Mouse (Mus musculus) testis, adult 2 months (tissue): ENCODE results near the gene Gm11034. TPM values are rescaled to one million over a fixed set of nuclear protein-coding genes. Genes with fewer than 3 reads are reported as not detected.

Experiments
- H3K27ac ChIP-seq: fragments of 200-500 bp; 2 replicates; pipeline ENCODE4 v1.5.1; 2012; ENCODE audit warnings: low read depth, low read length; ENCODE audit not compliant: control insufficient read depth, insufficient read depth
- H3K27me3 ChIP-seq: fragments of 200-500 bp; 2 replicates; pipeline ENCODE4 v1.6.1; 2012; ENCODE audit warnings: mild to moderate bottlenecking, low read length, moderate library complexity; ENCODE audit not compliant: control insufficient read depth, insufficient read depth
- H3K36me3 ChIP-seq: fragments of 200-500 bp; 2 replicates; pipeline ENCODE4 v1.6.1; 2012; ENCODE audit warnings: mild to moderate bottlenecking, low read length; ENCODE audit not compliant: control insufficient read depth, insufficient read depth
- H3K4me1 ChIP-seq: fragments of 200-500 bp; 2 replicates; pipeline ENCODE4 v1.6.1; 2012; ENCODE audit warnings: low read length; ENCODE audit not compliant: control insufficient read depth, insufficient read depth
- H3K4me3 ChIP-seq: fragments of 200-500 bp; 2 replicates; pipeline ENCODE4 v1.5.1; 2012; ENCODE audit warnings: low read depth, mild to moderate bottlenecking, low read length, moderate library complexity, mixed read lengths; ENCODE audit not compliant: control insufficient read depth
- CTCF ChIP-seq: fragments of 200-500 bp; IDR thresholded peaks from 2 replicates; pipeline ENCODE4 v1.5.1; 2012; ENCODE audit warnings: low read depth, mild to moderate bottlenecking, inconsistent platforms, low read length, moderate library complexity; ENCODE audit not compliant: control insufficient read depth, insufficient read depth, insufficient replicate concordance
- POLR2A ChIP-seq: fragments of 200-500 bp; IDR thresholded peaks from 2 replicates; pipeline ENCODE4 v1.6.1; 2012; ENCODE audit warnings: low read depth, mild to moderate bottlenecking, inconsistent platforms, low read length, moderate library complexity; ENCODE audit not compliant: control insufficient read depth
- polyA plus RNA-seq: library from polyadenylated mRNA; depleted of rRNA; stranded (reverse); fragments of >200 nt; gene quantifications from 2 replicates; pipeline ENCODE4 v1.2.3, GENCODE M21; 2012; rRNA removed

Gm11034 gene
- not detected in 2 replicates for polyA plus RNA-seq

DNA sequence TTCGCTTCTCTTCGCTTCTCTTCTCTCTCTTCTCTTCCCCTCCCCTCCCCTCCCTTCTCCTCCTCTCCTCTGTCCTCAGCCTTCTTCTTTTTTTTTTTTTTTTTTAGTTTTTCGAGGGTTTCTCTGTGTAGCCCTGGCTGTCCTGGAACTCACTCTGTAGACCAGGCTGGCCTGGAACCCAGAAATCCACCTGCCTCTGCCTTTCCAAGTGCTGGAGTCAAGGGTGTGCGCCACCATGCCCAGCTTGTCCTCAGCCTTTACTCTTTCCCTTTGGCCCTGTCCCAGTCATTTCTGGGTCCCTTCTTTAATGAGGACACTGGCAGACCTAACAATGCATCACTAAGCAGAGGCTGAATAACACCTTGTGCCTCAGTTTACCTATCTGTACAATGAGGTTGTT is at the start of gene Gm11034:
Gene Gm11034, minus strand, starts transcription at position 101 of the 400 bp plus-strand sequence.
- no peaks in the 10 kb centered on the region for H3K27me3 ChIP-seq
- H3K4me1 ChIP-seq: no peaks in the 10 kb centered on the region; the same call in 1 of the 2 replicates

DNA sequence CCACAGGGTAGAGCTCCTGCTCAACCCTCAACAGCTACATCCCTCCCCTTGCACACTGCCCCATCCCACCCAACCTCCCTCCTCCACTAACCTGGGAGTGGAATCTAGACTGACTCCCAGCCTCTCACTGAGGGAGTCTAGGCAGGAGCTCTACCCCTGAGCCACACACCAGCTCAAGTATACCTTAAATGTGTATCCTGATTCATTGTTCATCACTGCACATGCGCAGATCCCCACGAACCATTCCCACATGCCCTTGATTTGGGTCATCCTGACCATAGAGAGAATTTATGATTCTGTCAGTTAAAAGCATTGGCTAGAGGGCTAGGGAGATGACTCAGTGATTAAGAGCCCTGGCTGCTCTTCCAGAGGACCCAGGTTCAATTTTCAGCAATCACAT is 49.3 kb upstream of the Gm11034 start:
- H3K4me1 ChIP-seq: no peaks in the 10 kb centered on the region; the same call in 1 of the 2 replicates
- TF ChIP-seq CTCF: no peak
- no peak for TF ChIP-seq POLR2A
- no peak overlapping the region for H3K4me3 ChIP-seq
- no peak overlapping the region for H3K27ac ChIP-seq
- H3K27me3 ChIP-seq: no peaks in the 10 kb centered on the region
- H3K36me3 ChIP-seq: no peaks in the 10 kb centered on the region

More for the DNA sequence above, at the start of gene Gm11034:
- H3K27ac ChIP-seq: no peak within 1 kb of the TSS
- no peak within 1 kb of the TSS for H3K4me3 ChIP-seq
- no peak for TF ChIP-seq POLR2A
- no peak for TF ChIP-seq CTCF
- H3K36me3 ChIP-seq: no peaks in the 10 kb centered on the region

DNA sequence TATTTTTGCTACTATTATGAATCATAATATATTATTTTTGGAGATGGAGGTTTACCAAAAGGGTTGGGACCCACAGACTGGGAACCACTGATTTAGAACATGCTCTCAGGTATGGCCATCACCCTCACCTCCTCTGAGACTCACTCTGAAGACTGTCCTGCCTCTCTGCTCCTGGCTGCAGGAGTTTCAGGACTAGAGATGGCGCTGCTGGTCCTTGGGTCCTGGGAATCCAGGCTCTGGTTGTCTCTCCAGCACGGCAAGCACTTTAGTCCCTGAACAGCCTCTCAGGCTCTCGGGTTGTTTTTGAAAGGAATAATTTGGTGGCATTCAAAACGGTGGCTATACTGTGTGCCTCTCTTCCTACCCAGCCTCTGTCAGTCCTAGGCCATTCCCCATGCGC is 48.4 kb upstream of the Gm11034 start:
- TF ChIP-seq POLR2A (no peak), CTCF (no peak)
- Histone ChIP-seq H3K4me1 (peaks cover 3% of the 10 kb centered on the region), H3K27me3 (no peaks in the 10 kb centered on the region), H3K4me3 (no peak overlapping the region), H3K27ac (no peak overlapping the region), H3K36me3 (no peaks in the 10 kb centered on the region)

DNA sequence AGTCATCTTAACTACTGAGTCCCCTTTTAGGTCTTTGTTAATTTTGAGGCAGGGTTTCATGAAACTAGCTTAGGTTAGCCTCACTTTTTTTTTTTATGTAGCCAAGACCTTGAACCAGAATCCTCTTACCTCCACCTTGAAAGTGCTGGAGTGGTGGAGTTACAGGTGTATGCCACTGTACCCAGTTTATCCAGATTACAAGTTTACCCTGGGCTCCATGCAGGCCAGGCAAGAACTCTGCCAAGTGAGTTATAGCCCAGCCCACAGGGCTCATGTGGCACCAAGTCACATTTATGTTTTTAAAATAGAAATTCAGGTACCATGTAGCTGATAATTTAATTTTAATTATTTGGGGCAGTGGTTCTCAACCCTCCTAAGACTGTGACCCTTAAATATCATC is 48.0 kb upstream of the Gm11034 start:
- Histone ChIP-seq H3K36me3 (no peaks in the 10 kb centered on the region), H3K4me3 (no peak overlapping the region), H3K27ac (no peak overlapping the region), H3K4me1 (peaks cover 4% of the 10 kb centered on the region), H3K27me3 (no peaks in the 10 kb centered on the region)
- no peak for TF ChIP-seq CTCF
- no peak for TF ChIP-seq POLR2A

DNA sequence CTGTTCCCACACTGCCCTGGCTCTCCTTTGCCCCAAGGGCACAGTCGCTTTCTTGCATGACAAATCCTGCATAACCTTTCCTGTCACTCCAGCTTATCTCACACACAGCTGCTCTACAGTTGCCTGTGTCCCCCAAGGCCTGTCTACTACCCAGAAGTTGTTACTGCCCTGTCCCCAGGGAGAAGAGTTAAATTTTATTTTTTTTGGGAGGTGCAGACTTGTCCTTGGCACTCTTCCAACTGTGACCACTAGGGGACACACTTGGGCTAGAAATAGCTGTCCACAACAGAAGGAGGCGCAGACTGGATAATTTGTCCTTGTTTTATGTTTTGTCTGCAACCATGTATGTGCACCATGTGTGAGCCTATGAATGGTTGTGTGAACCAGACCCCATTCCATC is 47.6 kb upstream of the Gm11034 start:
- Histone ChIP-seq H3K4me3 (no peak overlapping the region), H3K36me3 (no peaks in the 10 kb centered on the region)
- no peak for TF ChIP-seq POLR2A
- TF ChIP-seq CTCF: peak; percentile 5; the same call in 1 of the 2 replicates

DNA sequence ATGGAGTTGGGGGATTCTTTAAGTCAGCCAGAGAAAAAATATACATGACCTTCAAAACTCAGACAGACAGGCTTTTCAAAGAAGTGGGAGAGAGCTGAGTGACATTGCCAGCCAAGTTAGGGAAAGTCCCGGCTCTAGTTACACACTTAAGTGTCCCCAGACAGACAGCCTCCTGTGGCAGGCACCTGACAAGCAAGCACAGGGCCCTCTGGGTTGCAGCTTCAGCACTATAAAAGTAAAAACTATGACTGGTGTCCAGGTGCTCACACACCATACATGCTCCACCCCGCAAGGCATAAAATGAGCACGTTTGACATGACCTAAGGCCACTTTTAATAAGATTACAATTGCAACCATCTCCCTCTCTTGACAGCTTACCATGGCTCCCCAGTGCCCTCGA is 47.1 kb upstream of the Gm11034 start:
- TF ChIP-seq POLR2A: no peak
- no peak for TF ChIP-seq CTCF
- H3K4me3 ChIP-seq: no peak overlapping the region

More for the DNA sequence above, 47.6 kb upstream of the Gm11034 start:
- Histone ChIP-seq H3K27ac (no peak overlapping the region), H3K27me3 (no peaks in the 10 kb centered on the region), H3K4me1 (peaks cover 4% of the 10 kb centered on the region)

DNA sequence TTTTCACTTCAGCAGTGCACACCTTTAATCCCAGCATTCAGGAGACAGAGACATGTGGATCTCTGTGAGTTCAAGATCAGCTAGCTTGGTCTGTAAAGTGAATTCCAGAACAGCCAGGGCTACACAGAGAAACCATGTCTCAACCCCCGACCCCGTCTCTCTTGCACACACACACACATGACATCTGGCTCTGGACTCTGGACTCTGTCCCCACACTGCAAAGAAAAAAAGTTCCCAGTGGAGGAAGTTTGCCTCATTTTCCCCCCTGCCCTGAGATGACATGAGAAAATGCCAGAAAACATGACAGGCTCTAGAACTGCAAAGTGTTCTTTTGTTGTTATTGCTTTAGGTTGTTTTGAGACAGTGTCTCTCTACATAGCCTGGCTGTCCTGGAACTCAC is 46.4 kb upstream of the Gm11034 start:
- TF ChIP-seq CTCF: no peak
- no peak for TF ChIP-seq POLR2A
- H3K4me3 ChIP-seq: no peak overlapping the region
- peaks cover 4% of the 10 kb centered on the region for H3K4me1 ChIP-seq
- no peak overlapping the region for H3K27ac ChIP-seq
- H3K36me3 ChIP-seq: no peaks in the 10 kb centered on the region
- no peaks in the 10 kb centered on the region for H3K27me3 ChIP-seq

More for the DNA sequence above, 47.1 kb upstream of the Gm11034 start:
- H3K27ac ChIP-seq: no peak overlapping the region
- no peaks in the 10 kb centered on the region for H3K36me3 ChIP-seq
- no peaks in the 10 kb centered on the region for H3K27me3 ChIP-seq
- H3K4me1 ChIP-seq: peaks cover 4% of the 10 kb centered on the region

DNA sequence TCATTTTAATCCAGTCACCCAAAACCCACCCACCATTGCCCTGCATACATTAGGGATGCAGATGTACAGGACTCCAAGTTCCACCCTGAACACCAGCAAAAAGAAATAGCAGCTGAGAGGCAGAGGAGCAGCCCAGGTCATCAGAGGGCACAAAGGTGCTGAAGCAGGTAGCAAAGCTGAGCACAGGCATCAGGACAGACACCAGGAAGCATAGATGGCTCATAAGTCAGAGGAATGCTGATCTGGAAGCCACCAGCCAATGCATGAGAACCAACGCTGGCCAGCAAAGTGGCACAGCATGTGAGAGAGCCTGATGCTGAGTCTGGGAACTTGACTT is 44.4 kb upstream of the Gm11034 start:
- no peak for TF ChIP-seq POLR2A
- Histone ChIP-seq H3K4me3 (no peak overlapping the region), H3K27ac (no peak overlapping the region), H3K36me3 (no peaks in the 10 kb centered on the region), H3K4me1 (peaks cover 4% of the 10 kb centered on the region), H3K27me3 (no peaks in the 10 kb centered on the region)
